Mouse (Mus musculus) heart, embryonic 11.5 days (tissue): ENCODE data around the gene Etnk2. TPM values are rescaled to one million over a fixed set of nuclear protein-coding genes. Genes with fewer than 3 reads are reported as not detected.

Source experiments
- ATAC-seq: fragments of 200-750 bp; cut with Nextera tagmentation; replicated peaks from 2 replicates; pipeline ENCODE4 v1.8.0; 2017; ENCODE audit warnings: moderate library complexity; ENCODE audit not compliant: insufficient number of reproducible peaks, low FRiP score, low TSS enrichment
- H3K27ac ChIP-seq: fragments of 300-500 bp; sonication (generic); 2 replicates; pipeline ENCODE4 v1.5.1; 2014; ENCODE audit warnings: mild to moderate bottlenecking, low read depth, low read length
- H3K27me3 ChIP-seq: fragments of 300-500 bp; sonication (generic); 2 replicates; pipeline ENCODE4 v1.6.1; 2014; ENCODE audit warnings: mild to moderate bottlenecking, low read length, mixed read lengths; ENCODE audit not compliant: control insufficient read depth, insufficient read depth
- H3K36me3 ChIP-seq: fragments of 300-500 bp; sonication (generic); 2 replicates; pipeline ENCODE4 v1.6.1; 2014; ENCODE audit warnings: mild to moderate bottlenecking, low read length, moderate library complexity, mixed read lengths; ENCODE audit not compliant: control insufficient read depth, insufficient read depth
- H3K4me1 ChIP-seq: fragments of 300-500 bp; sonication (generic); 2 replicates; pipeline ENCODE4 v1.6.1; 2014; ENCODE audit warnings: low read length; ENCODE audit not compliant: control insufficient read depth, insufficient read depth
- H3K4me2 ChIP-seq: fragments of 300-500 bp; sonication (generic); 2 replicates; pipeline ENCODE4 v1.6.1; 2014; ENCODE audit warnings: mild to moderate bottlenecking, moderate library complexity
- H3K4me3 ChIP-seq: fragments of 300-500 bp; sonication (generic); 2 replicates; pipeline ENCODE4 v1.5.1; 2014; ENCODE audit warnings: low read depth, low read length
- H3K9ac ChIP-seq: fragments of 300-500 bp; sonication (generic); 2 replicates; pipeline ENCODE4 v1.6.1; 2014; ENCODE audit warnings: mild to moderate bottlenecking, low read depth, low read length, moderate library complexity
- H3K9me3 ChIP-seq: fragments of 300-500 bp; sonication (generic); replicated peaks from 2 replicates; pipeline ENCODE4 v1.6.1; 2016; ENCODE audit warnings: low read length; ENCODE audit not compliant: control insufficient read depth
- WGBS: fragments of 180-500 bp; shearing (Covaris S2); extraction: QIAGEN DNeasy Blood & Tissue Kit; methylation state at CpG from one replicate; pipeline ENCODE4 v1.1.7; 2014; ENCODE audit not compliant: insufficient replicate concordance; 5-methylcytosine and 5-hydroxymethylcytosine counted together
- polyA plus RNA-seq: library from polyadenylated mRNA; unstranded; fragments of >200 nt; fragmentation: Nextera tagmentation; extraction: Ambion mirVana; gene quantifications from 2 replicates; pipeline ENCODE4 v1.2.1, GENCODE M21; 2014

Gene Etnk2
- 1.5 TPM in 2 replicates for polyA plus RNA-seq

- Histone ChIP-seq H3K9me3 (no peaks in the 10 kb centered on the region), H3K27me3 (peaks cover 47% of the 10 kb centered on the region), H3K27ac (no peak within 1 kb of the TSS), H3K4me1 (peaks cover 24% of the 10 kb centered on the region), H3K36me3 (no peaks in the 10 kb centered on the region), H3K4me2 (peak within 1 kb of the TSS; percentile 93), H3K9ac (peak within 1 kb of the TSS; percentile 66), H3K4me3 (peak within 1 kb of the TSS; percentile 66)
- under 1% methylated on average over 52 of the region's 52 CpGs for WGBS
- ATAC-seq: peak; percentile 52
Observed at GRCm38 (mm10) chr1:133363276-133364021, at the start of gene Etnk2. Gene Etnk2, plus strand, starts transcription at chr1:133363572.

GRCm38 (mm10) chr1:133314364-133314763, 49.0 kb upstream of the Etnk2 start:
- Histone ChIP-seq H3K36me3 (no peaks in the 10 kb centered on the region), H3K4me3 (no peak overlapping the region), H3K4me1 (no peaks in the 10 kb centered on the region; the same call in 1 of the 2 replicates), H3K4me2 (no peak overlapping the region), H3K9ac (no peak overlapping the region), H3K27me3 (no peaks in the 10 kb centered on the region; the same call in 1 of the 2 replicates), H3K9me3 (no peaks in the 10 kb centered on the region), H3K27ac (no peak overlapping the region)
- no peak for ATAC-seq
- 25% methylated on average over 8 of the region's 8 CpGs for WGBS

GRCm38 (mm10) chr1:133315775-133316174, 47.6 kb upstream of the Etnk2 start:
- Histone ChIP-seq H3K36me3 (no peaks in the 10 kb centered on the region), H3K4me3 (no peak overlapping the region), H3K9me3 (no peaks in the 10 kb centered on the region), H3K4me1 (no peaks in the 10 kb centered on the region; the same call in 1 of the 2 replicates), H3K27me3 (no peaks in the 10 kb centered on the region; the same call in 1 of the 2 replicates), H3K4me2 (no peak overlapping the region), H3K27ac (no peak overlapping the region), H3K9ac (no peak overlapping the region)
- 70% methylated on average over 6 of the region's 6 CpGs for WGBS
- ATAC-seq: no peak

- no peaks in the 10 kb centered on the region; the same call in 1 of the 2 replicates for H3K4me1 ChIP-seq
- H3K4me2 ChIP-seq: no peak overlapping the region
- H3K9me3 ChIP-seq: no peaks in the 10 kb centered on the region
- 80% methylated on average over 4 of the region's 4 CpGs for WGBS
- ATAC-seq: no peak
- no peaks in the 10 kb centered on the region; the same call in 1 of the 2 replicates for H3K27me3 ChIP-seq
- no peak overlapping the region for H3K4me3 ChIP-seq
- H3K36me3 ChIP-seq: no peaks in the 10 kb centered on the region
- H3K27ac ChIP-seq: no peak overlapping the region
- no peak overlapping the region for H3K9ac ChIP-seq
Observed at GRCm38 (mm10) chr1:133316577-133316976, 46.8 kb upstream of the Etnk2 start.

- no peaks in the 10 kb centered on the region; the same call in 1 of the 2 replicates for H3K4me1 ChIP-seq
- no peak for ATAC-seq
- no peak overlapping the region for H3K9ac ChIP-seq
- H3K27me3 ChIP-seq: no peaks in the 10 kb centered on the region; the same call in 1 of the 2 replicates
- H3K36me3 ChIP-seq: no peaks in the 10 kb centered on the region
- H3K4me3 ChIP-seq: no peak overlapping the region
- 71% methylated on average over 1 of the region's 1 CpGs for WGBS
- no peaks in the 10 kb centered on the region for H3K9me3 ChIP-seq
- H3K4me2 ChIP-seq: no peak overlapping the region
- H3K27ac ChIP-seq: no peak overlapping the region
Observed at GRCm38 (mm10) chr1:133317149-133317548, 46.2 kb upstream of the Etnk2 start.

GRCm38 (mm10) chr1:133321267-133321925, 42.0 kb upstream of the Etnk2 start, which contains the start of gene Kiss1:
Gene Kiss1, plus strand, starts transcription at chr1:133321875.
- no peak within 1 kb of the TSS for H3K4me2 ChIP-seq
- 80% methylated on average over 13 of the region's 13 CpGs for WGBS
- H3K36me3 ChIP-seq: no peaks in the 10 kb centered on the region
- no peak for ATAC-seq
- H3K27ac ChIP-seq: no peak within 1 kb of the TSS
- H3K9me3 ChIP-seq: no peaks in the 10 kb centered on the region
- H3K4me3 ChIP-seq: no peak within 1 kb of the TSS
- H3K4me1 ChIP-seq: no peaks in the 10 kb centered on the region
- H3K9ac ChIP-seq: no peak within 1 kb of the TSS
- H3K27me3 ChIP-seq: no peaks in the 10 kb centered on the region

- peaks cover 12% of the 10 kb centered on the region for H3K27me3 ChIP-seq
- no peak overlapping the region for H3K4me3 ChIP-seq
- 42% methylated on average over 5 of the region's 5 CpGs for WGBS
- no peak for ATAC-seq
- no peak overlapping the region for H3K4me2 ChIP-seq
- H3K9me3 ChIP-seq: no peaks in the 10 kb centered on the region
- H3K36me3 ChIP-seq: no peaks in the 10 kb centered on the region
- H3K9ac ChIP-seq: no peak overlapping the region
- H3K27ac ChIP-seq: no peak overlapping the region
- H3K4me1 ChIP-seq: no peaks in the 10 kb centered on the region
Observed at GRCm38 (mm10) chr1:133323333-133323732, 40.0 kb upstream of the Etnk2 start.

- Histone ChIP-seq H3K27ac (no peak overlapping the region), H3K4me3 (no peak overlapping the region), H3K36me3 (no peaks in the 10 kb centered on the region), H3K9ac (no peak overlapping the region), H3K4me1 (no peaks in the 10 kb centered on the region; the same call in 1 of the 2 replicates), H3K4me2 (no peak overlapping the region), H3K9me3 (no peaks in the 10 kb centered on the region), H3K27me3 (peaks cover 32% of the 10 kb centered on the region)
- ATAC-seq: no peak
- WGBS: 66% methylated on average over 8 of the region's 8 CpGs
Observed at GRCm38 (mm10) chr1:133325951-133326350, 37.4 kb upstream of the Etnk2 start.
